Mouse (Mus musculus) adrenal gland, adult 8-10 months (tissue): ENCODE measurements around the gene Pitpnc1. TPM values are rescaled to one million over a fixed set of nuclear protein-coding genes. Genes with fewer than 3 reads are reported as not detected.
"Not testable (repeated sequence)": the region's sequence is repeated elsewhere in the genome, so short reads cannot be mapped to it uniquely, and the experiment has no call there.

Experiments used
- DNase-seq: peaks from one replicate; pipeline ENCODE4 v3.0.0; 2022
- total RNA-seq, 4 experiments: library from RNA; stranded (reverse); gene quantifications; 2 replicates each; pipeline ENCODE4 v1.2.4; 2022

Gene Pitpnc1
- 10 to 100 TPM in 3 of 4 experiments, 1 to 10 TPM in 1; 9.5 to 13.2 (median 12.1) TPM for total RNA-seq

DNA sequence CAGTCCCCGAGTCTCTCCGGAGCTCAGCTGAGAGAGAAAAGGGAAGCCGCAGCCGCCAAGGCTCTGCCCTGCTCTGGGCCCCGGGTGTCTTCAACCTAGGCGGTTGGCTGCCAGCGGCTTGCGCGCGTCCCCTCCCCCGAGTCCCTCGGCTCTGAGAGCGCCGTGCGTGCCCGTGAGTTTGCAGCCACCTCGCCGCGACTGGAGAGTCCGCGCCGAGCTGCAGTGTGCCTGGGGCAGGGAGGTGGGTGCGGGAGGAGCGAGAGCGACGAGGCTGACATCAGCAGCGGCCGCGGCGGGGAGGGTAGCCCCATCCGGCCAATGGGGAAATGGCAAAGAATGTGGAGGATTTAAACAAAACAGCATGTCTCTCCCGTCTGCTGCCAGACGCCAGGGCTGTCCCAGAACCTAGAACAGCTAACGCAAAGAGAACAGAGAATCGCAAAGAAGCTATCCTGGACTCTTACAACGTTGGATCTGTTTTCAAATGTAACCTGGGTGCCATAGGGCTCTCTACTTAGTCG lies at the start of gene Pitpnc1:
Gene Pitpnc1 (minus strand): TSS at position 179 of the 521 bp plus-strand sequence.
- peak; percentile 82 for DNase-seq

DNA sequence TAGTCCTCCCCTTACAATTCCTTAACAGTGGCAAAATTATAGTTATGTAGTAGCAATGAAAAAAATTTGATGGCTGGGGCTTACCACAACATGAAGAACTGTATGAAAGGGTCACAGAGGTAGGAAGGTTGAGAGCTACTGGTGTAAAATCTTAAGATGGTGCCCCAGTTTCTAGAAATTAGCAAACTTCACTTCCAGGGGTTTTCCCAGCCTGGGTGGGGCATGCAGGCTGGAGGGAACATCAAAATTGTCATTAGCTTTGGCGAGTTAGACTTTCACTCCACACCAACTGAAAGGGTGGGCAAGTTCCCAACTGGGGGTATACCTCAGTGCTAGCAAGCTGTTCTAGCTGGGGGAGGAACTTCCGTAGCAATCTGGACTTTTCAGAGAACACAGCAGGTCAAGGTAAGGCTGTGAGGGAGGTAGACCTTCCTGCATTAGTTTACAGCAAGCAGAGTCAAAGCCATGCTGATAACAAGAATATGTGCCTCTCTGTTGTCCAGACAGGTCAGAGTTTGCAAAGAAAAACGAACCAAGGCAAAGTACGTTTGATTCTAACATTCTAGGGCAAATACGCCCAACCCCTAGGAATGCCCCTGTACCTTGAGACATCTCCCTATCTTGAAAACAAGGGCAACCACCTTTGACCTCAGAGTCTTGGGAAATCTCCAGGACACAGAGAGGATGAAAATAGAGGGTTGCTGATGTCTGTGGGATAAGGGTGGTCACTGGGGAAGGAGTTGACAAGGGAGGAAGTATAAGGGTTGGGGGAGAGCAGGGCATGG lies 48.3 kb upstream of the Pitpnc1 start:
- no peak for DNase-seq

DNA sequence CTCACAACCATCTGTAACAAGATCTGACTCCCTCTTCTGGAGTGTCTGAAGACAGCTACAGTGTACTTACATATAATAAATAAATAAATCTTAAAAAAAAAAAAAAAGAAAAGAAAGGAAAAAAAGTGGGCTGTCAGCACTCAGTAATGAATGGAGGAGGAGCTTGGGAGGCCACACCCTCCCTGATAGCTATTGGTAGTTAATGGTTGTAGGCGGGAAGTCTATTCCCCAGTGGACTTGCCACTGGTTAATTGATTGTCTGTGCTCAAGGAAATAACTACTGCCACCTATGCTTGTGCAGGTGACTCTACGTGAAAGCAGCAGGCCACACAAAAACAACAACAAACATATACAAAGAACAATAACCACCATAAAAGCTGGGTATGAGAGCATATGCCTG lies 45.9 kb upstream of the Pitpnc1 start:
- no peak for DNase-seq

DNA sequence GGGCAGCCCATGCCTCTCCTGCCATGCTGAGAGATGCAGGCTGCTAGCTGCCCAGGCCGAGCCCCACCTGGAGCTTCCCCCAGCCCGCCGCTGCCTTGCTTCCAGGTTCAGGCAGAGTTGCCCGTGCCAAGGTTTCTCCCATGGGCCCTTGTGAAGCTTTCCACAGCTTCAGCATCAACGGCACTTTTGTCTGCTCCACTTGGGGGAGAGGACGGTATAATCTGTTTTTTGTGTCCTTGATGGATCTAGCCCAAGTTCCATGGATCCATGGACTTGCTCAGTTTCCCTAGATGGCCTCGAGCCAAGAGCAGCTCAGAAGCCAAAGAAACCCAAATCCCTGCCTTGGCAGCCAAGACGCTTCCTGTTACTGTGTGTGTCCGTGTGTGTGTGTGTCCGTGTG lies 42.5 kb upstream of the Pitpnc1 start:
- no peak for DNase-seq

DNA sequence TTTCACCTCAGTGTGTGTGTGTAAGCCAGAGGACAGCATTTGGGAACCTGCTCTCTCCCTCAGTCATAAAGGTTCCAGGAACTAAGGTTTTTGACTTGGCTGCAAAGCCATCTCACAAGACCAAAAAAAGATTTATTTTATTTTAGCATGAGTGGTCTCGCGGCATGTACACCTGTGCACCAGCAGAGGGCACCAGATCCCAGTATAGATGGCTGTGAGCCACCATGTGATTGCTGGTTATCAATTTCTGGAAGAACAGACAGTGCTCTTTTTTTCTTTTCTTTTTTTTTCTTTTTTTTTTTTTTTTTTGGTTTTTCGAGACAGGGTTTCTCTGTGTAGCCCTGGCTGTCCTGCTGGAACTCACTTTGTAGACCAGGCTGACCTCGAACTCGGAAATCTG lies 41.5 kb upstream of the Pitpnc1 start:
- peak; percentile 24 for DNase-seq

DNA sequence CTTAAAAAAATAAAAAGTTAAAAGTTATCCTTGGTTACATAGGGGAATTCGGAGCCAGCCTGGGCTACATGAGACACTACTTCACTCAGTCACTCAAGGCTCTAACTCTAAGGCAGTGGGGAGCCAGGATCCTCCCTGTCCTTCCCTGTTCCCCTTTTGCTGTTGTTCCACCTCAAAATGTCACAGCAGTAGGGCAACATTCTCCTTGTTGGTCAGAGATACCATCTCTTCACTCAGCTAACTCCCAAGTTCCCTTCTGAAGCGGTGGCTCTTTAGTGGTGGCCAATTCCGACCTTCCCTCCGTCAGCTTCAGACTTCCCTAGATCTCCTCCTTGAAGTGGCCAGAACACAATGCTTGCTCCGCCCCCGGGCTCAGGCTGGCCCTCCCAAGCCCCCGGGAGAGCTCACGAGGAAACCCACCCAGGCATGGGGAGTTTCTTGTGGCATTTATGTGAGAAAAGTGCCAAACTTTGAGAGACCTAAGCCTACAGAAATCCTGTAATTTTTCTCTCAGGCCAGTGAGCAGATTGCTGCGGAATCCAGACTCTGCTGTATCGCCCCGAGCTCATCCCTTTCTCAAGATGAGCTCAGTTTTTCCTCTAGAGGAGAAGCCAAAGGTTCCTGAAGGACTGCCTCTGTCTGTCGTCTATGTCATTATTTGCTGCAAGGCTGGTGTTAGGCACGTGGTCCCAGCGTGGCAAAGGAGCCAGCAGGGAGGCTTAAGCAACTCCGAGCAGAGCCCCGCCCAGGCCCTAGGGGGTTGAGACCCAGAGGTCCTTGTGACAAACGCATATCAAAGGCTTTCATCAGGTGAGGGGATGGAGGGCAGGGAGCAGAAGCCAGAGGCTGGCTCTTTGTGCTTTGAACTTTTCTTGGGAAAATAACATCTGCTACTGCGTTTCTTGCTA lies 40.1 kb upstream of the Pitpnc1 start:
- peak; percentile 51 for DNase-seq

DNA sequence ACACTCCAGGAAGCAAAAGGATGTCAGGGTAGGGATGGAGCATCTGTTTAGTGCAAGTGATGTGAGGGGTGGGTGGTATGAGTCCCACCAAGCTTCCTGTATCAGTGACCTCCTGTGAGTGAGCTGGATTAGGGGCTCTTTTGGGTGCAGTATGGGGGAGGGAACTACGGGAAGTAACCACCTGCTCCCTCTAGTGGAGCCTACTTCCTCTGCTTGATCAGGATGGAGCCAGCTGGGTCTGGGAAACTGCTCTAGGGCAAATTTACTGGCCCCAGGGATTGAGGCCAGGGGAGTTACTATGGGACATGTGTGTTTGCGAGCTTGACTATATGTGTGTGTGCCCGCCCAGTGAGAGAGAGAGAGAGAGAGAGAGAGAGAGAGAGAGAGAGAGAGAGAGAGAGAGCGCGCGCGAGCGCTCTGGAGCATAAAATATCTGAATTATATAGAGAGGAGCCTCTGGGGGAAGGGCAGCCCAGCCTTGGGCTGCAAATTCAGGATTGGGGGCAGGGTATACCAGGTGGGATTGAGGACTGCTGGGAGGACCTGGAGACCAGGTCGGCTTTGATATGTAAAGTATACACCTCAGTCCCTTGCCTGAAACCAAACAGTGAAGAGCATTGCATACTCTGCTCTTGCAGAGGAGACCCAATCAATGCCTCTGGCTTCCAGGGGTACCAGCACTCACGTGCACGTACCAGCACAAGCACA lies 39.3 kb upstream of the Pitpnc1 start:
- no peak for DNase-seq

DNA sequence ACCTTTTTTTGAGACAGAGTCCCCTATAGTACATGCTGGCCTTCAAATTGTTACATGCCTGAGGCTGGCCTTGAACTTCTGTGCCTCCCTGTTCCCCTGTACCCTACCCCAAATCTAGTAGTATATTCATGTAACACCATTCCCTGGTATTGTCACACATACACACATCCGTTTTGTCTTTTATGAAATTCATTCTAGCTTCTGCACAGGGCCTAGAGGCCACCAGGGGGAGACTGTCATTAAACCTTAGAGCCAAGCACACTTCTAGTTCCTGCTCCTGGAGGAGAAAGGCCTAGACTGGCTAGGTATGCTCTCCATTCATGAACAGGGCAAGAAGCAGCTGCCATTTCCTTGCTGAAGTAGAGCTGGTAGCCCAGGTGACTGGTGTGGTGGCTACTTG lies 35.8 kb upstream of the Pitpnc1 start:
- no peak for DNase-seq

DNA sequence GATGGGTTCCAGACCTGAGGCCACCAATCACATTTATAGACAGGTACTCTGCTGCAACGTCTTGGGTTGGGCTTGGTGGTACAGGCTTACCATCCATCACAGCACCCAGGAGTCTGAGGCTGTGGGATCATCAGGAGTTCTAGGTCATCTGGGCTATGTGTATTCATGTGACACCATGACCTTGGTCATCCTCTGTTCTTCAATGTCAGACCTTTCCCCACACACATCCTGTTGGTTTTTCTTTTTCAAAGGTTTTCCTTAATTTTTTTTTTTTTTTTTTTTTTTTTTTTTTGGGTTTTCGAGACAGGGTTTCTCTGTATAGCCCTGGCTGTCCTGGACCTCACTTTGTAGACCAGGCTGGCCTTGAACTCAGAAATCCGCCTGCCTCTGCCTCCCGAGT lies 33.9 kb upstream of the Pitpnc1 start:
- not testable (repeated sequence) for DNase-seq

DNA sequence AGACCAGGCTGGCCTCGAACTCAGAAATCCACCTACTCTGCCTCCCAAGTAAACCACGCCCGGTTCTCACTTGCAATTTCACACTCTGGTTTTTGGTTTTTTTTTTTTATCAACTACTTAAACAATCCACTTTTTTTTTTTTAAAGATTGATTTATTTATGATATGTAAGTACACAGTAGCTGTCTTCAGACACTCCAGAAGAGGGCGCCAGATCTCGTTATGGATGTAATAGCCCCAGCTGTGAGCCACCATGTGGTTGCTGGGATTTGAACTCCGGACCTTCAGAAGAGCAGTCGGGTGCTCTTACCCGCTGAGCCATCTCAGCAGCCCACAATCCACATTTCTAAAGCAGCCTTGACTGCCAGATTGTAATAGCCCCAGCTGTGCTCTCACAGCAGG lies 32.3 kb upstream of the Pitpnc1 start:
- DNase-seq: no peak

DNA sequence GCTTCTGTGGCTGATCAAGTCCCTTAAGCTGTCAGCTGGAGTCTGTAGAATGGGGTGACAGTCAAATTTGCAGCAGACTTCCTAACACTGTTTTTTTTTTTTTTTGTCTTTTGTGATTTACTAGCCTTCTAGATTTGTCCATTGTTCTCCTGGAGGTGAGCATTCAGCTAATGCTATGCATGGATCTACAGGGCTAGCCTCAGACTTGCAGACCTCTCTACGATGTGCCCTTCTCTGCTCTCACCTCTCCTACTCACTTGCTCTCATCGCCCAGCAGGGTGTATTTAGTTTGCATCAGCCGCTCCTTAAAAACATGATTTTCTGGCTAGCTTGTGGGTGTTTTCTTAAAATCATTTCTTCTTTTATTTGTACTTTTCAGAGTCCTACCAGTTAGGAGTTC lies 13.8 kb upstream of the Pitpnc1 start:
- no peak for DNase-seq

DNA sequence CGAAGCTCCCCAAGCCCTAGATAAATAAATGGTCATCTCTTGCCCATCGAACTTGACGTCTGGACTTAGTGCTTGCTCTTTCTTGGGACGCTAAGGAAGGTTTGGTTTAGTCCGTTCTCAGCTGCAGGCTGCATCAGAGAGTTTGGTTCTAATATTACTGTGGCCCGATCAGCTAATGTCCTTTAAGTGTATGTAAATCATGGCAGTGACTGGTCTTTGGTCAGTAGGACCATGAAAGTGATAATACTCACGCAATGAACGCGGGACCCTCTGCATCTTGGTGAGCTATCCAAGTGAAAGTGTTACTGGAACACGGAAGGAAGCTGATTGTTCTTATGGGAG lies 9.3 kb upstream of the Pitpnc1 start:
- DNase-seq: no peak

DNA sequence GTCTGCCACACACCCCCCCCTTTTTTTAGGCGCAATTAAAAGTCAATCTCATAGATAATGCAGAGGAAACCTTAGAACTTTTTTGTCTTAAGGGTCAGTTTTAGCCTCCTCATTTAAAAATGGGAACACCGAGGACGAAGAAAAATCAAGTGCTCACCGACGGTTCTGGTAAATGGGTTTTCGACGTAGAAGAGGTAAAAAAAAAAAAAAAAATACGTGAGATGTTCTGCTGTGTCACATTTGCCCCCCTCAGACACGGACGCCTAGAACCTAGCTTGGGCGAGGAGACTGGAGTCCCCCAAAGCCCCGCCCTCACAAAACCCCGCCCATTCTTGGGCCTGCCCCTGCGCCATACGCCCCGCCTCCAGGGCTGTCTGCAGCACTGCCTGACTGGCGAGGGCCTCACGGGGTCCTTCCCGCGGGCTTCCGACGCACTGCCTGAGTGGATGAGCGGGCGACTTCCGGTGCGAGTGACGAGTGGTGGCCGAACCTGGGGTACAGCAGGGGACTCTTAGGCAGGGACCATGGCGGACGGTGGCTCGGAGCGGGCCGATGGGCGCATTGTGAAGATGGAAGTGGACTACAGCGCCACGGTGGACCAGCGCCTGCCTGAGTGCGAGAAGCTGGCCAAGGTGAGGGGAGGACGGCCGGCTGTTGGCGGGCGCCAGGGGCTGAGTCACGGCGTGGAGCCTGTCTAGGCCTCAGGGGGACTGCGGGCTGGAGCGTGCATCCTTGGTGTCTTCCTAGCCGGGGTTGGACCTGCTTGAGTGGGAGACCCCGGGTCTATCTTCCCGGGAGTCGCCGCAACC lies 8.8 kb upstream of the Pitpnc1 start, which contains the start of gene Psmd12:
Gene Psmd12 (plus strand): TSS at position 432 of the 809 bp plus-strand sequence.
- DNase-seq: peak; percentile 92

DNA sequence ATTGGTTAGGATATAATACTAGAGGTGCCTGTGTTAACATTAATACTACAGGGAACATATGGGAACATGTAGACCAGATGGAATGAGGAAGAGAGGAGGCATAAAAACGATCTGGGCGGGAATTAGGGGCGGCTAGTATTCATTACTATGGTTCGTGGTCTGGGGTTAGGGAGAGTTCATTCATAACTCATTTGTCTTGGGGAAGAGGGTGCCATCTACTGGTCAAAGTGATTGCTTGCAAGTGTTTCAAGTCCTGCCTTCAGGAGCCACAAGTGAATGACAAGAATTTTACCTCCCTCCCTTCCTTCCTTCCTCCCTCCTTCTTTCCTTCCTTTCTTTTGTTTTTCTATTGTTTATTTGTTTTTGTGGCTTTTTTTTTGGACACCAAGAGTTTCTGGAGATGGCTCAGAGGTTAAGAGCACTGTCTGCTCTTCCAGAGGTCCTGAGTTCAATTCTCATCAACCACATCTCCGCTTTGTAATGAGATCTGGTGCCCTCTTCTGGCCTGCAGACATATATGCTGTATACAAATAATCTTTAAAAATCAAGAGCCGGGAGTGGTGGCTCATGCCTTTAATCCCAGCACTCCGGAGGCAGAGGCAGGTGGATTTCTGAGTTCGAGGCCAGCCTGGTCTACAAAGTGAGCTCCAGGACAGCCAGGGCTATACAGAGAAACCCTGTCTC lies 2.8 kb upstream of the Pitpnc1 start:
- DNase-seq: no peak

DNA sequence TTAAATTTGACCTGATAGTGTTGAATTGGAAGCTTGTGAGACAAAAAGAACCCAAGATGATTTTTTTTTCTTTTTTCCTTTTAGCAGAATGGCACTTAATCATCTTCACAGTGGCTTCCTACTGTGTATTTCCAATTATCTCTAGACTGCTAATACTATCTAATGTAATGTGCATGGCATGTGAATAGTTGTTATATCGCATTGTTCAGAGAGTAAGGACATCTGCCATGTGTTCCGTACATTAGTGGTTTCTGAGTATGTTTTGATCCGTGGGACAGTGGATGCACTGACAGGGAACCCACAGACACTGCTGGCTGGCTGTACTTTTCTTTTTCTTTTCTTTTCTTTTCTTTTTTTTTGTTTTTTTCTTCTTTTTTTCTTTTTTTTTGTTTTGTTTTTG lies 1.8 kb upstream of the Pitpnc1 start:
- no peak for DNase-seq

DNA sequence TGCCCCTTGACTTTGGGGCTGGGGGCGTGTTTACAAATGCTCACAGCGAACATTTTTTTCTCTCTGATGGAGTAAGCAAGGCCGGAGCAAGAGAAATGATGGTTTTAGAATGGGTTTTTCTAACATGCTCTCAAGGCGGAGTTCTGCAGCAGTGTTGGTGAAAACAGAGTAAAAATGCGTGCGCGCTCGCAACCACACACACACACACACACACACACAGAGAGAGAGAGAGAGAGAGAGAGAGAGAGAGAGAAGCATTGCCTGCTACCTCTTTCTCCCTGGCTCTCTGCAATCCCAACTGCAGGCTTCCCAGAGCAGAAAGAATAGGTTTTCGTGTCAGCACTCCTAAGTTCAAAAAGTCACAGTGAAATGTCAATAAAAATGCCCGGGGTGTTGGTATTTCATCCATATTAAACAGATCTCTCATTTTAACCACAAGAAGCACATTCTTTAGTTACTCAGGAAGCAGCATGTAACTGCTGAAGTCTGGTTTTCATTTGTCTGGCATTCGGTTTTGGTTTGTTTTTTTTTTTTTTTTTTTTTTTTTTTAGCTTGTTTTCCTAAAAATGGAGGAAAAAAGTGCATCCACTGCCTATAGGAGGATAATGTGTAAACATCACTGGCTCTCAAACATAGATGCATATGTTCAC lies 697 bp upstream of the Pitpnc1 start:
- DNase-seq: no peak

DNA sequence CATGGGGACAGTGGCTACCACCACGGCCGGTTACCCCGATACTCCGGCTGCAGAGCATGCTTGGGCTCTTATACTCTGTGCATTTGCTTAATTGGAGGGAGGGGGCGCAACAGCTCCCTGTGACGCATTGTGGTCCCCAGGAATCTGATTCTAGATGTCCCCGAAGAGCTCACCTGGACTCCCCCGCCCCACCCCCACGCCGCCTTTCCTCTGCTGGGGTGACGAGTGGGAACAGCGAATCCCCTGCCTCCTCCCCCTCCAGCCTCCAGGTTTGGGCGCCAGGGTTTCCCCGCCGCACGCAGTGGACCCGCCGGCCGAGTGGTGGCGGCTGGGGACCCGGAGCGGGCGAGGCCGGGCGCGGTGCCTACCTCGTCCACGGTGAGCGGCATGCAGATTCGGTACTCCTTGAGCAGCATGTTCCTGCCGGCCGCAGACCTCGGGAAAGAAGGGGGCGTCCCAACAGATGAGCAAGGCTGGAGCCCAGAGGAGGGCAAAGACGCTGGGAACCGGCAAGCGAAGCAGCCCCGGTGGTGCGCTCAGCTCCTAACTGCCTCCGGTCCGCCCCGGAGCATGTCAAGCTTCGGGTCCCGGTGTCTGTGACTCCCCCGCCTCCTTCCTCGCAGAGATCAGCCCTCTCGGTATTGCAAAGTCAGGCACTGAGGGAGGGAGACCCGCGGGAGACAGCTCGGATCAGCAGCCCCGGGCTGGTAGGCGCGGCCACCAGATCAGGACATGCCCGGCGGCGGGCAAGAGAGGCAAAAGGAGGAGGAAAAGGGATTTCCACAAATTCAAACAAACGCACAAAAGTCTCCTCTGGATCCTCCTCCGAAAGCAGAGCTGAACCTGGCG lies 752 bp downstream of the Pitpnc1 start:
- DNase-seq: peak; percentile 44

DNA sequence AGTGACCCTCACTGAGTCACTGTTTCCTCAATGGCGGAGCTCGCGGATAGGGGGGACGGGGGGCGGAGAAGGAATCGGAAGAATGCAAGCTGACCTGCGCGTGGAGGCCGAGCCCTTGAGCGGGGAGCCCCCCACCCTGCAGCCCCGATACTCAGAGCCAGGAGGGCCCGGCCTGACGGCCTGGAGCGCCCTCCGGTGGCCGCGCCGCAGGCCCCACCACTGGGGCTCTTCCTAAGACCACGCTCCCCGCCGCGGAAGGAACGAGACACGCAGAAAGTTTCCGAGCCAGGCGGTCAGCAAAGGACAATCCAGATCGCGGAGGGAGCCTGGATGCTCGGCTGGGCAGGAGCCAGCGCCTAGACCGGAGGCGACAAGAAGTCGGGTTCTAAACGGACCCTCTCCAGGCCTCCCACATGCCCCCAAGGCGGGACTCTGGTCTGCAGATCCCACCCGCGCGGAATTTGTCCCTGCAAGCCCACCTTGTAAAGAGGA lies 1.4 kb downstream of the Pitpnc1 start:
- peak; percentile 63 for DNase-seq

DNA sequence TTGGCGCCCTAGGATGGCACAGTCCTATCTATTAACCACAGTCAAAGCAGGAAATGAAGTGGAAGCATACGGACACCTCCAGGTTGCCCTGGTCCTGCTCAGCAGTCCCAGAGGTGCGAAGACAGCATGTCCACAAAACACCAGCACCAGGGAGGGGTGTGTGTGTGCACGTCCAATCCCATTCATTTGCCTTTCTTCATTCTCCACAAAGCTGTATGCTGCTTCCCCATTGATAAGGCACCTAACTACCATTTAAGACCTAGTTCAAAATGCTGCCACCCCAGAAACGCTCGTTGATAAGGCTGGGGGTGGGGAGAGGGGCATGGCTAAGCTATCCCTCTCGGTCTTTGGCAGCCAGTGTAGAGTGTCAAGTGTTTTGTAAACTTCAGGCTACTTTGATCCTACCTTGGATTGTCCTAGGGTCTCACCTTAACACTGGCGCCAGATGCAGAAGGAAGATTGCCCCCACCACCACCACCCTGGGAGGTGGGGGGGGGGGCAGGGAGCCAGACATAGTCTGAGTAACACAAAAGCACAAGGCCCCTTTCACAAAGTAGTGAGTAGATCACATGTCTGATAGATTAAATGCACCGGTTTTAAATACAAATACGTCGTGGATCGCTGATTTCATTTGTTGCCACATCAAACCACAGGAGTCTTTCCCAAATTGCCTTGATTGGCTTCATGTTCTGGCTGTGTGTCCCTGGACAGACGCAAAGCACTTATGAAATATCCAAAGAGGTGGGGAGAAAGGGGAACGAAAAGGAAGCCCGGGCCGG lies 2.1 kb downstream of the Pitpnc1 start:
- DNase-seq: no peak
